Mouse (Mus musculus): Measurements from ENCODE around the gene Anks1b.

Anks1b gene

DNA sequence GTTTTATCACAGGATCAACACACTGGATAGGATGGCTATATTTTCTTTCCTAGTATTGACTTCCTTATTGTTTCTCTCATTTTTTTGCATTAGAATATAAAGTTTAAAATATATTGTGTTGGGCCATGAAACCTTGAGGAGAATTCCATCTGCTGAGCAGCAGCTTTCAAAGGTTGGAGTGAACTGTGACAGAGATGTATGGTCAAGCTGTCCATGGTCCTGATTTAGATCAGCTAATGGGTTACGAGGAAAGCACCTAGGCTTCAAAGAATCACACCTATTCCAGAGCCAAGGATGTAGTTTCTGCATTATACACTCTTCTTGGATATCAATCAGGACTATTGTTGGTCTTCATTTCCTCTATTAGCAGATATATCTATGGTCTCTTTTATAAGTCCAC, 503.3 kb downstream of the Anks1b start:
- DNase-seq (ENCODE audit: low spot score in 2 of 2), result no peak

- no peak for DNase-seq (ENCODE audit: low spot score in 2 of 2)
These were observed 506.8 kb downstream of the Anks1b start for GRCm38 (mm10) chr10:90380062-90380461.

GRCm38 (mm10) chr10:90380704-90381339, 507.5 kb downstream of the Anks1b start:
- no peak for DNase-seq (ENCODE audit: low spot score in 2 of 2)

GRCm38 (mm10) chr10:90400382-90400781, 527.1 kb downstream of the Anks1b start:
- no peak for DNase-seq (ENCODE audit: low spot score in 2 of 2)

- no peak for DNase-seq (ENCODE audit: low spot score in 2 of 2)
These were observed 535.2 kb downstream of the Anks1b start for GRCm38 (mm10) chr10:90408484-90408883.

GRCm38 (mm10) chr10:90431527-90431926, 558.2 kb downstream of the Anks1b start:
- DNase-seq (ENCODE audit: low spot score in 2 of 2), result no peak

GRCm38 (mm10) chr10:90431974-90432373, 558.7 kb downstream of the Anks1b start:
- DNase-seq (ENCODE audit: low spot score in 2 of 2), result peak; percentile 9 to 59

GRCm38 (mm10) chr10:90432479-90432878, 559.2 kb downstream of the Anks1b start:
- peak in 1 of 2 experiments; percentile 10 for DNase-seq (ENCODE audit: low spot score in 2 of 2)

- no peak for DNase-seq (ENCODE audit: low spot score in 2 of 2)
These were observed 567.7 kb downstream of the Anks1b start for GRCm38 (mm10) chr10:90441036-90441435.

- DNase-seq (ENCODE audit: low spot score in 2 of 2), result no peak
These were observed 568.3 kb downstream of the Anks1b start for GRCm38 (mm10) chr10:90441656-90442055.

- DNase-seq (ENCODE audit: low spot score in 2 of 2), result no peak
These were observed 591.6 kb downstream of the Anks1b start for GRCm38 (mm10) chr10:90464906-90465305.

GRCm38 (mm10) chr10:90465426-90465825, 592.1 kb downstream of the Anks1b start:
- DNase-seq (ENCODE audit: low spot score in 2 of 2), result no peak

- DNase-seq (ENCODE audit: low spot score in 2 of 2), result no peak
These were observed 594.2 kb downstream of the Anks1b start for GRCm38 (mm10) chr10:90467546-90467945.

DNA sequence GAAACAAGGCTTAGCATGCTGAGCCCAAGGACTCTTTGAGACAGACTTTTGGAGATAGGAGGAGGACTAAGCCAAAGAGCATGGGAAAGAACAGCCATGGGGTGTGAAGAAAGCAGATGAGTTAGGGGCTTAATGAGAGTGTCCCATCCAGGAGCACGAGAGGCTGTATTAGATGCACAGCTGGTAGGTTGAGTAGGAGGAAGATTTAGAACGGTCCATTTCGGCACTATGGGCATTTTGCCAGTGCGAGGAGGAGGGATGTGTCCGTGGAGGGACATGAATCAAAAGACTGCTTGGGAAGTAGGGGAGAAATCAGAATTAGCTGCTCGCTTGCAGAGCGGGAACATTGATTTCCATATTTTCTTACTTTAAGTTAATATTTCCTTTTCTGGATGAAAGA, 620.1 kb downstream of the Anks1b start:
- peak; percentile 13 to 28 for DNase-seq (ENCODE audit: low spot score in 2 of 2)

DNA sequence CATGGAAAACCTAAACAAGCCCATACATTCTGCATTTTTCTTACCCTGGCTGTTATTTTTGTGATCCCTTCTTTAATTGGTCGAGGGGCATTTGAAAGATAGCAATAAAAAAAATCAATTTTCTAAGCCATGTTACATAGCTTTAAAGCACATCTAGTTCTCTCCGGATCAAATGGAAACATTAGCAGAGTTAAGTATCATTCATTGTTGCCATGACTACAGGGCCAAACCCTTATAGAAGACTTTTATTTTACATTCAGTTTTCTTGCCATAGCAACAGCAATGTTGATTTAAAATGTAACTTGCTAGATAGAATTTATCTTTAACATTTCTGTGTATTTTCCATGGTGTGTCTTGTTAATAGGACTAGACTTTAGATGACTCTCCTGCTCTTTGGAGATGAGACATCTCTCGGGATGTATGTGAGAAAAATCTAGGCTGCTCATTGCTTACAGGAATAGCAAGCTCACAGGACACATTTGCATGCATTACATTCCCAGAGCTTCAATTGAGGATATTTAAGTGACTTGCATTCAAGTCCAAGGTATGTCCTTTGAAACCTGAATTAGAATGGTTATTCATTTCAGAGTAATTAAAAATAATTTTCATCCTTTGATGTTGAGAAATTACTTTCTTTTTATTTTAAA, 620.8 kb downstream of the Anks1b start:
- DNase-seq (ENCODE audit: low spot score in 2 of 2), result no peak

DNA sequence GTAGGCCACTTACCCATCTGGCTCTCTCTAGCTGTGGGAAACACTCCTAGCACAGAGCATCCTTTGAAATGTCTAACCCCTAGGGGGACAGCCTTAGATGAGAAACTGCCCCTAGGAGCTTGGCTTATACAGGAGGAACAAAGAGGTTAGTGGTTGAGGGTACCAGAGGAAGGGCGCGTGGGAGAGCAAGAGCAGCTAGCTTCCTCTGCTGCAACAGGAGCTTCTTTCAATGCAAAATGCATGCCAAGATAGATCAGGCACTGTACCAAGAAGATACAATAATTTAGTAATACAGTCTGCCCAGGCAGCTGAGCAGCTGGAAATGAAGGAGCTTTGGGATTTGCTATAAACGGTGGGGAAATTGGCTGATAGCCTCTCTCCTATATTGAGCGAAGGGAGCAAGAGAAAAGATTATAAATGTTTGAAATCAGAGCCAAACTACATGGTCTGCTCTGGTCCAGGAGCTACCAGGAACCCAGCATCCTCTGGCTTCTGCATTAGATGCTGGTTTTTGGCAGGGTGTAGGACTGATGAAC, 621.7 kb downstream of the Anks1b start:
- DNase-seq (ENCODE audit: low spot score in 2 of 2), result peak; percentile 29 to 56

- DNase-seq (ENCODE audit: low spot score in 2 of 2), result no peak
These were observed 634.3 kb downstream of the Anks1b start for GRCm38 (mm10) chr10:90507561-90507960.

GRCm38 (mm10) chr10:90512801-90513200, 639.5 kb downstream of the Anks1b start:
- DNase-seq (ENCODE audit: low spot score in 2 of 2), result no peak

DNA sequence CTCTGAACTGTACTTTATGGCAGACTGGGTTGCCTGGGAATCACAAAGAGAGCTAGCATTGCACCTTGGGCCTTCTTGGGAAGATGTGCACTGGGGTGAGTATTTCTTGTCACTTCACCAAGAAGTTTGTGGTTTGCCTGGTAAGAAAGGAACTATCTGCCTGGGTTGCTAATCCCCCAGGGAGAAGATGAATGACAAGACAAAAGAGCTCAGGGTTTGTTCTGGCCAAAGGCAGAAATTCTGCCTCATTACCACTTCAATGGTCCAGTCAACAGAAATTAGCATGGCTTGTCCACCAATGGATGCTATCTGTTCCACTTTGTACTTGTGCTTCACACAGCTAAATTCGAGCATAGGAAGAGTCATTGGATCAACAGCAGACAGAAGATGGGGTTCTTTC, 658.5 kb downstream of the Anks1b start:
- DNase-seq (ENCODE audit: low spot score in 2 of 2), result no peak

GRCm38 (mm10) chr10:90535370-90535769, 662.1 kb downstream of the Anks1b start:
- DNase-seq (ENCODE audit: low spot score in 2 of 2), result no peak

DNA sequence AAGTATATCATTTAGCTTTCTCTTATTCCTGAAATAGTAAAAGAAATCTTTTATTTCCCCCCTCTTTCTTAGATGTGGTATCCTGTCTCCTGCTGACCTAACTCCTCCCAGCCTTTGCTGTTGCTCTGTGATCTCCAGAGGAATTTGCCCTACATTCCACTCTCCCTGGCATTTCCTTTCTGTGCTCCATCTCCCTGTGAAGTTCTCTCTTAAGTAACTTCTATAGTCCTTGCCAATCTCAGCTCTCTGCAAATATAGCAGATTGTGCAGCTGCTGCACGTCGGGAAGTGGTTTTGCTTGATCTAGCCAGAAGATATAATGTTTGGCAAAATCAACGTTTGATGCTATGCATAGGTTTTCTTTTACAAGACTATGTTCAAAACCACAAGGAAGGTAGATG, 673.3 kb downstream of the Anks1b start:
- no peak for DNase-seq (ENCODE audit: low spot score in 2 of 2)

DNA sequence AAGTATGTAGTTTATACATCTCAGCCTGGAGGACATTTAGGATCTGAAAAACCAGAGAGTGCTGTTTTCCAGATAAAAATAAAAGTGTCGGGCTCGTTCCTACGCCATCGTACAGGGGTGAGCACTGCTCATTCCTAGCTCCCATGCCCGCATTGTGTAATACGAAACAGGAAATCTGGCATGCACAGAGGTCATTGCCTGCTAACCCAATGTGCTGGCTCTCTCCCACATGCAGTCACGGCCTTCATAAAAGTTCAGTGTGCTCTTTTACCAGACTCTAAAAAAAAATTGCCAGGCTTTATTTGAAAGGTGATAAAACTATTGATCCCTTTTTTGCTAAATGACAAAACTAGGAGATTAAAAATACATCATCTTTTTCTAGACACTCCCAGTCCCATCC, 689.6 kb downstream of the Anks1b start:
- DNase-seq (ENCODE audit: low spot score in 2 of 2), result no peak

Measured in frontal cortex, postnatal 10 days (tissue).